Mouse (Mus musculus): Measurements from ENCODE around the gene Gm28035. TPM values are rescaled to one million over a fixed set of nuclear protein-coding genes. Genes with fewer than 3 reads are reported as not detected.

The Gm28035 gene
- polyA plus RNA-seq, 1 experiment from 2014 or later: 0.20 TPM

- ATAC-seq (replicated peaks; ENCODE audit: low FRiP score): no peak
- Histone ChIP-seq H3K9ac (ENCODE audit: low read length) (no peak overlapping the region), H3K36me3 (ENCODE audit: control insufficient read depth, insufficient read depth, low read length) (no peaks in the 10 kb centered on the region), H3K9me3 (ENCODE audit: control insufficient read depth, low read length) (no peaks in the 10 kb centered on the region), H3K27ac (ENCODE audit: low read depth, low read length) (no peak overlapping the region), H3K4me2 (ENCODE audit: low read depth, low read length, severe bottlenecking) (no peak overlapping the region), H3K27me3 (ENCODE audit: control insufficient read depth, insufficient read depth, low read length) (no peaks in the 10 kb centered on the region), H3K4me3 (ENCODE audit: low read depth, low read length) (no peak overlapping the region), H3K4me1 (replicated peaks; ENCODE audit: control insufficient read depth, insufficient read depth, low read length) (no peaks in the 10 kb centered on the region)
- WGBS: 93% methylated on average over 5 of the region's 5 CpGs
- DNase-seq (ENCODE audit: low spot score): no peak
These were observed 24.1 kb upstream of the Gm28035 start for GRCm38 (mm10) chr2:30216293-30216692.

- DNase-seq (ENCODE audit: low spot score) (no peak), ATAC-seq (replicated peaks; ENCODE audit: low FRiP score) (no peak)
- Histone ChIP-seq H3K4me3 (ENCODE audit: low read depth, low read length) (no peak overlapping the region), H3K4me2 (ENCODE audit: low read depth, low read length, severe bottlenecking) (no peak overlapping the region), H3K9ac (ENCODE audit: low read length) (no peak overlapping the region), H3K36me3 (ENCODE audit: control insufficient read depth, insufficient read depth, low read length) (no peaks in the 10 kb centered on the region; the same call in 1 of the 2 replicates), H3K27me3 (ENCODE audit: control insufficient read depth, insufficient read depth, low read length) (no peaks in the 10 kb centered on the region), H3K9me3 (ENCODE audit: control insufficient read depth, low read length) (no peaks in the 10 kb centered on the region), H3K4me1 (replicated peaks; ENCODE audit: control insufficient read depth, insufficient read depth, low read length) (peaks cover 10% of the 10 kb centered on the region; the same call in 1 of the 2 replicates), H3K27ac (ENCODE audit: low read depth, low read length) (no peak overlapping the region)
- WGBS: 87% methylated on average over 5 of the region's 5 CpGs
These were observed 4.8 kb upstream of the Gm28035 start for GRCm38 (mm10) chr2:30235593-30235992.

GRCm38 (mm10) chr2:30236426-30237198 lies 3.8 kb upstream of the Gm28035 start:
- 0 out of 2 replicates have a peak, but pooled peaks have one; percentile 5 for ATAC-seq (replicated peaks; ENCODE audit: low FRiP score)
- 7% methylated on average over 18 of the region's 18 CpGs for WGBS
- DNase-seq (ENCODE audit: low spot score): no peak

GRCm38 (mm10) chr2:30237199-30237880 lies 3.0 kb upstream of the Gm28035 start, which contains the start of gene Lrrc8a:
Gene Lrrc8a (plus strand): TSS chr2:30237715.
- Histone ChIP-seq H3K4me3 (ENCODE audit: low read depth, low read length) (peak within 1 kb of the TSS; percentile 89), H3K4me1 (replicated peaks; ENCODE audit: control insufficient read depth, insufficient read depth, low read length) (peaks cover 10% of the 10 kb centered on the region; the same call in 1 of the 2 replicates), H3K9ac (ENCODE audit: low read length) (peak within 1 kb of the TSS; percentile 89), H3K9me3 (ENCODE audit: control insufficient read depth, low read length) (no peaks in the 10 kb centered on the region), H3K27ac (ENCODE audit: low read depth, low read length) (peak within 1 kb of the TSS; percentile 84), H3K36me3 (ENCODE audit: control insufficient read depth, insufficient read depth, low read length) (peaks cover 3% of the 10 kb centered on the region; the same call in 1 of the 2 replicates), H3K27me3 (ENCODE audit: control insufficient read depth, insufficient read depth, low read length) (no peaks in the 10 kb centered on the region), H3K4me2 (ENCODE audit: low read depth, low read length, severe bottlenecking) (peak within 1 kb of the TSS; percentile 84)
- ATAC-seq (replicated peaks; ENCODE audit: low FRiP score) (peak; percentile 96), DNase-seq (ENCODE audit: low spot score) (peak; percentile 100)
- under 1% methylated on average over 65 of the region's 67 CpGs for WGBS

More at GRCm38 (mm10) chr2:30236426-30237198, 3.8 kb upstream of the Gm28035 start:
- no peaks in the 10 kb centered on the region for H3K27me3 ChIP-seq (ENCODE audit: control insufficient read depth, insufficient read depth, low read length)
- H3K9ac ChIP-seq (ENCODE audit: low read length): peak overlapping the region; percentile 74
- H3K9me3 ChIP-seq (ENCODE audit: control insufficient read depth, low read length): no peaks in the 10 kb centered on the region
- H3K4me1 ChIP-seq (replicated peaks; ENCODE audit: control insufficient read depth, insufficient read depth, low read length): peaks cover 10% of the 10 kb centered on the region; the same call in 1 of the 2 replicates
- peak overlapping the region; percentile 48; the same call in 1 of the 2 replicates for H3K27ac ChIP-seq (ENCODE audit: low read depth, low read length)
- H3K4me3 ChIP-seq (ENCODE audit: low read depth, low read length): peak overlapping the region; percentile 89
- H3K36me3 ChIP-seq (ENCODE audit: control insufficient read depth, insufficient read depth, low read length): peaks cover 3% of the 10 kb centered on the region; the same call in 1 of the 2 replicates
- peak overlapping the region; percentile 80 for H3K4me2 ChIP-seq (ENCODE audit: low read depth, low read length, severe bottlenecking)

GRCm38 (mm10) chr2:30237881-30238280 lies 2.5 kb upstream of the Gm28035 start:
- Histone ChIP-seq H3K4me2 (ENCODE audit: low read depth, low read length, severe bottlenecking) (peak overlapping the region; percentile 84), H3K4me3 (ENCODE audit: low read depth, low read length) (peak overlapping the region; percentile 89), H3K36me3 (ENCODE audit: control insufficient read depth, insufficient read depth, low read length) (peaks cover 3% of the 10 kb centered on the region; the same call in 1 of the 2 replicates), H3K9ac (ENCODE audit: low read length) (peak overlapping the region; percentile 89), H3K9me3 (ENCODE audit: control insufficient read depth, low read length) (no peaks in the 10 kb centered on the region), H3K4me1 (replicated peaks; ENCODE audit: control insufficient read depth, insufficient read depth, low read length) (peaks cover 10% of the 10 kb centered on the region; the same call in 1 of the 2 replicates), H3K27ac (ENCODE audit: low read depth, low read length) (peak overlapping the region; percentile 84), H3K27me3 (ENCODE audit: control insufficient read depth, insufficient read depth, low read length) (no peaks in the 10 kb centered on the region)
- DNase-seq (ENCODE audit: low spot score): peak; percentile 85
- under 1% methylated on average over 42 of the region's 42 CpGs for WGBS
- ATAC-seq (replicated peaks; ENCODE audit: low FRiP score): peak; percentile 88

GRCm38 (mm10) chr2:30238906-30239465 lies 1.4 kb upstream of the Gm28035 start:
- 74% methylated on average over 3 of the region's 3 CpGs for WGBS
- Histone ChIP-seq H3K27me3 (ENCODE audit: control insufficient read depth, insufficient read depth, low read length) (no peaks in the 10 kb centered on the region), H3K4me1 (replicated peaks; ENCODE audit: control insufficient read depth, insufficient read depth, low read length) (peaks cover 10% of the 10 kb centered on the region; the same call in 1 of the 2 replicates), H3K9ac (ENCODE audit: low read length) (peak overlapping the region; percentile 89), H3K36me3 (ENCODE audit: control insufficient read depth, insufficient read depth, low read length) (peaks cover 3% of the 10 kb centered on the region; the same call in 1 of the 2 replicates), H3K4me3 (ENCODE audit: low read depth, low read length) (peak overlapping the region; percentile 89), H3K4me2 (ENCODE audit: low read depth, low read length, severe bottlenecking) (peak overlapping the region; percentile 84), H3K9me3 (ENCODE audit: control insufficient read depth, low read length) (no peaks in the 10 kb centered on the region), H3K27ac (ENCODE audit: low read depth, low read length) (no peak overlapping the region)
- ATAC-seq (replicated peaks; ENCODE audit: low FRiP score) (no peak), DNase-seq (ENCODE audit: low spot score) (no peak)

- no peak for ATAC-seq (replicated peaks; ENCODE audit: low FRiP score)
- Histone ChIP-seq H3K9ac (ENCODE audit: low read length) (no peak overlapping the region), H3K27me3 (ENCODE audit: control insufficient read depth, insufficient read depth, low read length) (no peaks in the 10 kb centered on the region)
These were observed 590 bp upstream of the Gm28035 start for GRCm38 (mm10) chr2:30239777-30240176.

GRCm38 (mm10) chr2:30242509-30242908 lies 2.1 kb downstream of the Gm28035 start:
- ATAC-seq (replicated peaks; ENCODE audit: low FRiP score) (no peak), DNase-seq (ENCODE audit: low spot score) (no peak)
- Histone ChIP-seq H3K27ac (ENCODE audit: low read depth, low read length) (no peak overlapping the region), H3K27me3 (ENCODE audit: control insufficient read depth, insufficient read depth, low read length) (no peaks in the 10 kb centered on the region), H3K4me3 (ENCODE audit: low read depth, low read length) (no peak overlapping the region), H3K36me3 (ENCODE audit: control insufficient read depth, insufficient read depth, low read length) (peaks cover 3% of the 10 kb centered on the region; the same call in 1 of the 2 replicates), H3K4me1 (replicated peaks; ENCODE audit: control insufficient read depth, insufficient read depth, low read length) (peaks cover 10% of the 10 kb centered on the region; the same call in 1 of the 2 replicates), H3K9me3 (ENCODE audit: control insufficient read depth, low read length) (no peaks in the 10 kb centered on the region), H3K9ac (ENCODE audit: low read length) (no peak overlapping the region), H3K4me2 (ENCODE audit: low read depth, low read length, severe bottlenecking) (no peak overlapping the region)
- WGBS: 67% methylated on average over 4 of the region's 4 CpGs

More at GRCm38 (mm10) chr2:30239777-30240176, 590 bp upstream of the Gm28035 start:
- Histone ChIP-seq H3K27ac (ENCODE audit: low read depth, low read length) (no peak overlapping the region), H3K4me3 (ENCODE audit: low read depth, low read length) (no peak overlapping the region), H3K9me3 (ENCODE audit: control insufficient read depth, low read length) (no peaks in the 10 kb centered on the region), H3K4me1 (replicated peaks; ENCODE audit: control insufficient read depth, insufficient read depth, low read length) (peaks cover 10% of the 10 kb centered on the region; the same call in 1 of the 2 replicates), H3K36me3 (ENCODE audit: control insufficient read depth, insufficient read depth, low read length) (peaks cover 3% of the 10 kb centered on the region; the same call in 1 of the 2 replicates), H3K4me2 (ENCODE audit: low read depth, low read length, severe bottlenecking) (no peak overlapping the region)
- WGBS: 86% methylated on average over 4 of the region's 4 CpGs
- DNase-seq (ENCODE audit: low spot score): no peak
